Mouse (Mus musculus): ENCODE data around the gene Abhd16a. TPM values are rescaled to one million over a fixed set of nuclear protein-coding genes. Genes with fewer than 3 reads are reported as not detected.
"Not testable (repeated sequence)": the region's sequence is repeated elsewhere in the genome, so short reads cannot be mapped to it uniquely, and the experiment has no call there.

Abhd16a gene
- total and polyA plus RNA-seq, 3 experiments = 28.9 to 80.6 (median 35.6) TPM

DNA sequence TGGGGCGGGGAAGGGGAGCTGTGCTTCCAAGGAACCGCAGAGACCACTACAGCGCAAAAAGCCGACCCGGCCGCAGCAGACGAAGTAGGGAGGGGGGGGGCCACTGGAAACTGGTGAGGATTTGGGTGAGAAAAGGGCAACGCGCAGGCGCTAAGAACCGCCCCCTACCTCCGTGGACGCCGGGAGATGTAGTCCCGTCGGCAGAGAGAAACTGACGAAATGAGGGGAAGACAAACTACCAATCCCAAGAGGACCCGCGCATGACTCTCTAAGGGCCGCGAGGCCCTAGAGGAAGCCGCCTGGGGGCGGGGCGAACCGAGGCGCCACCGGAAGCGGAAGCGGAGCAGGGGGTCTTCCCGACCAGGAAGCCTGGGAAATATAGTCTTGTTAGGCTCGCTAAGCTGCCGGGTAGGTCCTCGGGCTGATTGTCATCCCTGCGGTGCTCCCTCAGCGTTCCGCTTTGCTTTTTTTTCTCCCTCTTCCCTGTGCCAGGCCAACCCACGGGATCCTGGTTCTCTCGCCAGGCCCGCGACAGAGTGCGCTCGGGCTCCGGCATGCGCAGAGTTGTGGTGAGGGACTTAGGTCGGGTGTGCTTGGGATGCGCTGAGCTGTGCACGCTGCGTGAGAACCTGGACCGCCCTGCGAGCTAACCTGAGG lies 32.2 kb downstream of the Abhd16a start, which contains the start of gene Gpank1:
Gpank1 (plus strand) TSS at position 313 of the 657 bp plus-strand sequence.
- H3K9me3 ChIP-seq (replicated peaks) = no peaks in the 10 kb centered on the region
- H3K27me3 ChIP-seq (ENCODE audit: insufficient read depth, low read length) = no peaks in the 10 kb centered on the region
- H3K4me3 ChIP-seq (ENCODE audit: low read depth, low read length) = peak within 1 kb of the TSS; percentile 89
- peaks cover 65% of the 10 kb centered on the region for H3K4me1 ChIP-seq (ENCODE audit: insufficient read depth, low read depth, low read length)
- peak; percentile 94 for ATAC-seq (ENCODE audit: extremely low read depth, insufficient number of reproducible peaks, low FRiP score, poor library complexity, severe bottlenecking)
- TF ChIP-seq GATA2 (IDR thresholded peaks at IDR 0.05; ENCODE audit: borderline replicate concordance, low read depth, low read length) (no peak), TAL1 (conservative IDR thresholded peaks at IDR 0.05; ENCODE audit: low read depth, low read length) (no peak), POLR2AphosphoS5 (IDR thresholded peaks at IDR 0.05; ENCODE audit: insufficient replicate concordance, low read depth, low read length) (no peak), CTCF (IDR thresholded peaks at IDR 0.05; ENCODE audit: low read depth, low read length) (no peak), GATA1 (IDR thresholded peaks at IDR 0.05; ENCODE audit: borderline replicate concordance, low read length) (no peak)
- peaks cover 67% of the 10 kb centered on the region for H3K36me3 ChIP-seq (replicated peaks)
- peak; percentile 96 for DNase-seq (ENCODE audit: low spot score)

GRCm38 (mm10) chr17:35121871-35122303 lies 32.8 kb downstream of the Abhd16a start, which contains the start of gene Csnk2b:
TSS of gene Csnk2b (minus strand) at chr17:35122053.
- no peaks in the 10 kb centered on the region for H3K27me3 ChIP-seq (ENCODE audit: insufficient read depth, low read length)
- H3K4me3 ChIP-seq (ENCODE audit: low read depth, low read length) = peak within 1 kb of the TSS; percentile 89
- ATAC-seq (ENCODE audit: extremely low read depth, insufficient number of reproducible peaks, low FRiP score, poor library complexity, severe bottlenecking) (no peak), DNase-seq (ENCODE audit: low spot score) (peak; percentile 34)
- TF ChIP-seq CTCF (IDR thresholded peaks at IDR 0.05; ENCODE audit: low read depth, low read length) (no peak), GATA2 (IDR thresholded peaks at IDR 0.05; ENCODE audit: borderline replicate concordance, low read depth, low read length) (no peak), TAL1 (conservative IDR thresholded peaks at IDR 0.05; ENCODE audit: low read depth, low read length) (no peak), GATA1 (IDR thresholded peaks at IDR 0.05; ENCODE audit: borderline replicate concordance, low read length) (no peak), POLR2AphosphoS5 (IDR thresholded peaks at IDR 0.05; ENCODE audit: insufficient replicate concordance, low read depth, low read length) (no peak)
- H3K4me1 ChIP-seq (ENCODE audit: insufficient read depth, low read depth, low read length) = peaks cover 69% of the 10 kb centered on the region
- H3K36me3 ChIP-seq (replicated peaks) = peaks cover 61% of the 10 kb centered on the region
- H3K9me3 ChIP-seq (replicated peaks) = no peaks in the 10 kb centered on the region

DNA sequence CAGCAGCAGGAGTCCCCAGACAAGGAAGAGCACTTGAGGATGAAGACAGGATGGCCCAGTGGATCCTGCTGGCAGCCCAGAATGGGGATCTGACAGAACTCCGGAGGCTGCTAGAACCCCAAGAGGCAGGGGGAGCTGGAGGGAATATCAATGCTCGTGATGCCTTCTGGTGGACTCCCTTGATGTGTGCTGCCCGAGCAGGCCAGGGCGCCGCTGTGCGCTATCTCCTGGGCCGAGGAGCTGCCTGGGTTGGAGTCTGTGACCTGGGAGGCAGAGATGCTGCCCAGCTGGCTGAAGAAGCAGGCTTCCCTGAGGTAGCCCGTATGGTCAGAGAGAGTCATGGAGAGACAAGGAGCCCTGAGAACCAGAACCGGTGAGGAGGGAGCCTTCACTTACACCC lies 34.2 kb downstream of the Abhd16a start:
- H3K27me3 ChIP-seq (ENCODE audit: insufficient read depth, low read length); H3K9me3 ChIP-seq (replicated peaks); ATAC-seq (ENCODE audit: extremely low read depth, insufficient number of reproducible peaks, low FRiP score, poor library complexity, severe bottlenecking); H3K4me3 ChIP-seq (ENCODE audit: low read depth, low read length); DNase-seq (ENCODE audit: low spot score): not testable (repeated sequence)
- H3K36me3 ChIP-seq (replicated peaks) = peaks cover 61% of the 10 kb centered on the region
- H3K4me1 ChIP-seq (ENCODE audit: insufficient read depth, low read depth, low read length) = peaks cover 74% of the 10 kb centered on the region

GRCm38 (mm10) chr17:35124261-35124896 lies 35.3 kb downstream of the Abhd16a start:
- H3K9me3 ChIP-seq (replicated peaks); H3K27me3 ChIP-seq (ENCODE audit: insufficient read depth, low read length); DNase-seq (ENCODE audit: low spot score); ATAC-seq (ENCODE audit: extremely low read depth, insufficient number of reproducible peaks, low FRiP score, poor library complexity, severe bottlenecking); H3K4me3 ChIP-seq (ENCODE audit: low read depth, low read length): not testable (repeated sequence)
- peaks cover 79% of the 10 kb centered on the region for H3K4me1 ChIP-seq (ENCODE audit: insufficient read depth, low read depth, low read length)
- H3K36me3 ChIP-seq (replicated peaks) = peaks cover 61% of the 10 kb centered on the region

DNA sequence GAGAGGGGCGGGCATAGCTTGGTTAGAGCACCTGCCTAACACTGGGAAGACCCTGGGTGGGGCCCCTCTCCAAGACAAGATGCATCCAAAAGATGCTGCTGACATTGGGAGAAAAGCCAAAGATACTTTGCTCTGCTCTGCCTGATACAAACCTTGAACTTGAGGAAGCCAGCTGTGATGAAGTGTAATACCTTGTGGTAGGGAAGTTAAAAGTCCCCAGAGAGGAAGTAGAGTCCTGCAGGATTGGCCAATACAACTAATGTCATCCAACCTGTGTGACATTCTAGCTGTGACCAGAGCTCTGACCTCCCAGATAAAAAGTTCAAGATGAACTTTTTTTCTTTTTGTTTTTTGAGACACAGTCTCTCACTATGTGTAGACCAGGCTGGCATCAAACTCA lies 36.0 kb downstream of the Abhd16a start:
- no peak for DNase-seq (ENCODE audit: low spot score)

GRCm38 (mm10) chr17:35125578-35125977 lies 36.5 kb downstream of the Abhd16a start:
- H3K27me3 ChIP-seq (ENCODE audit: insufficient read depth, low read length) = no peaks in the 10 kb centered on the region
- H3K36me3 ChIP-seq (replicated peaks) = peaks cover 62% of the 10 kb centered on the region
- peaks cover 68% of the 10 kb centered on the region for H3K4me1 ChIP-seq (ENCODE audit: insufficient read depth, low read depth, low read length)
- no peak for ATAC-seq (ENCODE audit: extremely low read depth, insufficient number of reproducible peaks, low FRiP score, poor library complexity, severe bottlenecking)
- H3K9me3 ChIP-seq (replicated peaks) = no peaks in the 10 kb centered on the region
- peak overlapping the region; percentile 78; the same call in 1 of the 2 replicates for H3K4me3 ChIP-seq (ENCODE audit: low read depth, low read length)
- TF ChIP-seq GATA1 (IDR thresholded peaks at IDR 0.05; ENCODE audit: borderline replicate concordance, low read length) (no peak), POLR2AphosphoS5 (IDR thresholded peaks at IDR 0.05; ENCODE audit: insufficient replicate concordance, low read depth, low read length) (no peak), TAL1 (conservative IDR thresholded peaks at IDR 0.05; ENCODE audit: low read depth, low read length) (no peak), CTCF (IDR thresholded peaks at IDR 0.05; ENCODE audit: low read depth, low read length) (no peak), GATA2 (IDR thresholded peaks at IDR 0.05; ENCODE audit: borderline replicate concordance, low read depth, low read length) (no peak)
- no peak for DNase-seq (ENCODE audit: low spot score)

More for the DNA sequence above, 36.0 kb downstream of the Abhd16a start:
- no peak for ATAC-seq (ENCODE audit: extremely low read depth, insufficient number of reproducible peaks, low FRiP score, poor library complexity, severe bottlenecking)
- no peaks in the 10 kb centered on the region for H3K27me3 ChIP-seq (ENCODE audit: insufficient read depth, low read length)
- H3K9me3 ChIP-seq (replicated peaks) = no peaks in the 10 kb centered on the region
- no peak for TF ChIP-seq GATA2 (IDR thresholded peaks at IDR 0.05; ENCODE audit: borderline replicate concordance, low read depth, low read length)
- no peak for TF ChIP-seq GATA1 (IDR thresholded peaks at IDR 0.05; ENCODE audit: borderline replicate concordance, low read length)
- no peak for TF ChIP-seq POLR2AphosphoS5 (IDR thresholded peaks at IDR 0.05; ENCODE audit: insufficient replicate concordance, low read depth, low read length)
- no peak for TF ChIP-seq CTCF (IDR thresholded peaks at IDR 0.05; ENCODE audit: low read depth, low read length)
- no peak for TF ChIP-seq TAL1 (conservative IDR thresholded peaks at IDR 0.05; ENCODE audit: low read depth, low read length)
- peaks cover 60% of the 10 kb centered on the region for H3K36me3 ChIP-seq (replicated peaks)
- H3K4me3 ChIP-seq (ENCODE audit: low read depth, low read length) = no peak overlapping the region; the same call in 1 of the 2 replicates
- H3K4me1 ChIP-seq (ENCODE audit: insufficient read depth, low read depth, low read length) = peaks cover 73% of the 10 kb centered on the region

All from G1E (cell line).